Mouse (Mus musculus): ENCODE data around the gene Akap9.

GRCm38 (mm10) chr5:3952498-3952897 lies 24.6 kb downstream of the Akap9 start:
- TF ChIP-seq EP300 (IDR thresholded peaks at IDR 0.05; ENCODE audit: low read depth) (no peak), CTCF (IDR thresholded peaks at IDR 0.05; ENCODE audit: low read depth) (no peak)

Data from liver, postnatal 0 days (tissue).